Mouse (Mus musculus) frontal cortex, postnatal 14 days (tissue): ENCODE measurements around the gene Eras.
A peak's percentile ranks its signal among the peaks of the same experiment; 100 is the strongest.
"Not testable (repeated sequence)": the region's sequence is repeated elsewhere in the genome, so short reads cannot be mapped to it uniquely, and the experiment has no call there.

Experiments used
- DNase-seq, 2 experiments: peaks; one replicate each; pipeline ENCODE4 v3.0.0; 2022; ENCODE audit warnings: low spot score in 2 of 2

The Eras gene

DNA sequence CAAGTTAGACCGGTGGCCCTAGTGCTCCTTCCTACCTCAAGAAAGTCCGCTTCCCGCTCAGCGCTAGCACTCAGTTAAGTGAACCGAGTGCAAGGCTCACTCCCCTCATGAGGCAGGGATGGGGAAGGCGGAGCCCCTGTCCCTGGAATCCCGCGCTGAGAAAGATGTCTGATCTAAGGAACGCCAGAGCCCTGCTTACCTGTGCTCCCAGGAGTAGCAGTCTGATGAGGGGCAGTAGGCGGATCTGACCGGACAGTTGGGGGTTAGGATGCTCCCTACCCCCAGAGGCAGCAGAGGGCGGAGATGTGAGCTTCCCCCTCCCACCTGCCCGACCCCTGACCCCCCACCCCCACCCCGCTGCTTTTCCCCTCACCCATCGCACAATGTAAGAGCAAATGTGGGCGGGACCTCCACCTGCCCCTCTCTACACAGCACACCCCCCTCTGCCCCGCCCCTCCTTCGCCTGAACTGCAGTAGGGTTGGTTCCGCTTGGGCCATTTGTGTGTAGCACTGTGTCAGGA, at the start of gene Eras:
Gene Eras, minus strand, starts transcription at position 338 of the 521 bp plus-strand sequence.
- no peak for DNase-seq

- DNase-seq, result no peak
These were observed 49.5 kb upstream of the Eras start, which contains the start of gene Gata1 for GRCm38 (mm10) chrX:7977892-7978291. Gata1 (minus strand) TSS chrX:7978071.

- no peak for DNase-seq
These were observed 42.9 kb upstream of the Eras start for GRCm38 (mm10) chrX:7971292-7971691.

DNA sequence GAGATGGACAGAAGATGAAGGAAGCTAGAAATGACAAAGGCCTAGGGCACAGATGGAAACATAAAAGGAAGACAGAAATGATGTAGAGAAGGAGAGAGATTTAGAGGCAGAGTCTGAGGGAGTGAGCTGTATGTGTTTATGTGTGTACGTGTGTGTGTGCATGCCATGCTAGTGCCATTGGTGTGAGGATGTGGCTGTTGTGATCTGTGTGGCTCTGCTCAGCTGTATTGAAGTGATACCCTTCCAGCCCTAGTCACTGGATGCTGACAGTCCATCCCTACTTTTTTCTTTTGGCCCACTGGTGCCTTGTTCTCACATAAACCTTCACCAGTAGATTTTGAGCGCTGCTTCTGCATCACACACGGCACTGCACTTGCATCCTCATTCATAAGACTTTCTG, 40.5 kb upstream of the Eras start:
- DNase-seq, result no peak

- DNase-seq, result no peak
These were observed 39.8 kb upstream of the Eras start for GRCm38 (mm10) chrX:7968226-7968625.

GRCm38 (mm10) chrX:7967596-7968201, 39.3 kb upstream of the Eras start:
- DNase-seq, result no peak

DNA sequence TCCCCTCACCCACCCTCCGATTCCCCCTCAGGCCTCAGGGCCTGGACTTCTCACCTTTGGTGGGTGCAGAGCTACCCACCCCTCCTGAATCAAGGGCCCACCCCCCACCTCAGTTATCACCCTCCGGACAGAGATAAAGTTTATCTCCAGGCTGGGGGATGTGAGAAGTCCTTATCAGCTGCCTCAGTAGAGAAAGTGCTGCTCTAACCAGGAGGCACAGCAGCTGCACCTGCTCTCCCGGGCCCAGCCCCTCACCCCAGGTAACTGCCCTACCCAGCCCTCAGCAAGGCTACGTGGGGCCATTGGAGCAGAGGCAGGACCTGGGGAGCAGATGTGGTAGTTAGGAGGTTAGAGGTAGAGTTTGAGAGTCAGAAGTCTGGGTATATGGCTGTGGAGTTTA, 37.8 kb upstream of the Eras start:
- DNase-seq, result no peak

DNA sequence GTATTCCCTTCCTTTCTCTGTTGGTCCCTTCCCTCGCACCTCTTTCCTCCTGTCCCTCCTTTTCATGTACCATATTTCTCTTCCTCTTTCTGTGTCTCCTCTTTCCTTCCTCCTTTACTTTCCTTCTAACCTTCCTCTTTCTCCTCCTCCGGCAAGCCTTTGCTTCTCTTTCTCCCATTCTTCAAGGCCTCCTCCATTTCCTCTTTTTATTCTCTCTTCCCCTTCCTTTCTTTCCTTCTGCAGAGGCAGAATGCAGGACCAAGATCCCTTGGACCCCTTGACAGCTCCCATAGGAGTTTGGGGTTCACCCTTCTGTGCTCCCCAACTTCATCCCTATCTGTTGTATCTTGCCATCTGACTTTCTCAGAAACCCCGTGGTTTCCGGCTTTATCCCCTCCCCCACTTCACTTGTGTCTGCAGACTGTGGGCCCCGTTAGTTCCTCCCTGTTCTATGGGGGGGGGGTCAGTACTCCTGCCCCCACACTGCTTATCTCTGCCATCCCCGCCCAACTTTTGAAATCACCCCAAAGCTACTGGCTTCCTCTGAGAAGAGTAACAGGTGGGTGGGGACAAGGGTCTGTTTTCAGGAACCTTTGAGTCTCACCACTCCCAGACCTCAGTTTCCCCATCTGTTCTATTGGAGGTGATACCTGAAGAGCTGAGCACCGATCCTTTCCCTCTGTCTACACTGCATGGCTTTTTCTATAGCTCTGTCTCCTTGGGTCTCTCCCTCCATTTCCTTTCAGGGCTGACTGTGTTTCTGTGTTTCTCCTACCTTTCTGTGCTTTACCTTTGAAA, 35.6 kb upstream of the Eras start:
- DNase-seq, result no peak

GRCm38 (mm10) chrX:7958868-7959267, 30.5 kb upstream of the Eras start:
- DNase-seq, result no peak

DNA sequence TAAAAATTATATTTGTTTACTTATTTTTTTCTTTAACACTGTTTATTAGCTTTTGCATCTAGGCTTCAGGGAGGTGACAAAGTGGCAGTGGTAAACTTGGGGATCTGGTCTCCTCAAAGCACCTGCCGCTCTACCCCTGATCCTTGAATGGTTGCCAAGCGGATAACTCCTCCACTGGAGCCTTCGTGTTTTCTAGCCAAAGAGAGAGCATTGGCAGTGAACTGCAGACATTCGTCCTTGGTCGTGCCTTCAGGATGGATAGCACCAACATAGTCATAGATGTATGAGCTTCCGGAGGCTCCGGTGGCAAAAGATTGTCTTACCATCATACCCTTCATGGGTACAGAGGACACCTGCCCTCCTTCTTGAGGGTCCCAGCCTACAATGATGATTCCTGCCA, 21.7 kb upstream of the Eras start:
- DNase-seq, result no peak

- DNase-seq, result peak; percentile 88 to 96
These were observed 19.6 kb upstream of the Eras start for GRCm38 (mm10) chrX:7947900-7948492.

- DNase-seq, result no peak
These were observed 18.9 kb upstream of the Eras start, which contains the start of gene Hdac6 for GRCm38 (mm10) chrX:7947108-7947899. Hdac6 (minus strand) TSS chrX:7947889.

- DNase-seq, result no peak
These were observed 17.2 kb upstream of the Eras start for GRCm38 (mm10) chrX:7945618-7946017.

DNA sequence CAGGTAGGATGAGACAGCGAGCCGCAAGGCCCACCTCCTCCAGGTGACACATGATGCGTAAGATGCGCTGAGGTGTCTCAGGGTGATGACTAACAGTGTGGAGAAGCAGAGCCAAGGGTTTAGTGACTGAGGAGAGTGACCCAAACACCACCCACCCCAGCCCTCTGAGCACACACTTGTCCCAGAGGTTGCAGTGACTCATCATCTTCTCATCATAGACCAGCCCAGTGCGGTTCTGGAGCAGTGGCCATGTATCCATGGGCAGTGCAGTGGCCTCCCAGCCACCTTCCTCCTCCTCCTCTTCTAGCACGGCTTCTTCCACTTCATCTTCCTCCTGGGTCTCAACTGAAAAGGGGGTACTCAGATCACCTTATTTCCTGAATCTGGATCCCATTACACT, 9.3 kb upstream of the Eras start:
- no peak for DNase-seq

DNA sequence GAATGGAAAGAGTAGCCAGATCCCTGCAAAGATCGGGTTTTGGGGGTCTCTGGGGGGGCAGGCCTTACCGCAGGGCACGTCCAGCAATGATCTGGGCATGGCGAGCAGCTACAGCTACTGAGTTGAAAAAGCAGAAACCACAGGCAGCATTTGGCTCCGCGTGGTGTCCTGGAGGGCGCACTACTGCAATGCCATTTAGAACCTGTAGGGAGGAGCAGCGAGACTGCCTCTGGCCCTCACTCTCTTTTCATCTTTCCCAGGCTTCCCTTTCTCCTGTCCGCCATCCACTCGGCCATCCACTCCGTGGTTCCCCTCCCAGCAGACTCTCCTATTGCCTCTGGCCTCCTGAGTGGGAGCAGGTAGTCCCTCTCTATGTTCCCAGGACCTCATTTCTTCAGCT, 8.5 kb upstream of the Eras start:
- no peak for DNase-seq

DNA sequence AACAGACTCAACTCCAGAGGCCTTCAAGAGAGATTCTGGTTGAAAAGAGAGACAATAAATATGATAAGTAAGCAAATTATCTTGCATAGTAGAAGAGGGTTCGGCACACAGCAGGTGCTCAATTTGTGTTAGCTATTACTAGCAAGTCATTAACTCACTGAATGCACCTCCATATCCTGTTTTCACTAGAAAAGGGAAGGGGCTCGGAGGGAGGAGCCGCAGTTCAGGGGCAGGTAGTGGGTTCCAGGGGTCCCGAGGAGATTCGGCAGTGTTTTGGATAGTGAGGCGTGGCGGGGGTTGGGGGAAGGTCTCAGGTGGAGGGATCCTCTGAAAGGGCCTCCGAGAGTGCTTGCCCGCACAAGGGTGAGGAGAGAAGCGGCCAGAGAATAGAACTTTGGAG, 1.3 kb downstream of the Eras start:
- DNase-seq, result no peak

DNA sequence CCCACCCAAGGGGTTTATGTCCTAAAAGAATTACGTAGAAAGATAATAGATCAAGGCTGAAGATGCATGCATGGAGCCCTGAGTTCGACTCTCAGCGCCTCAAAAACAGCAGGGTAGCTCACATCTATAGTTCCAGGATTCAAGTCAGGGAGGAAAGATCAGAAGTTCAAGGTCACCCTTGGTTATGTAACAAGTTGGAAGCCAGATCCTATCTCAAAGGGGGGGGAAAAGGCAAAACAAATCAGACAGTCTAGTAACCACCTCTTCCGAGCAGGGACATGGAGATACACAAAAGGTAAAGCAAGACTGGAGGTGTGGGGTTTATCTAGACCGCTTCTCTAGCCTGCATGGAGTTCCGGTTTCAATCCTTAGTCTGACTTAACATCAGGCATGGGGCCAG, 2.1 kb downstream of the Eras start:
- DNase-seq, result no peak

GRCm38 (mm10) chrX:7922032-7922431, 6.4 kb downstream of the Eras start:
- DNase-seq, result no peak

DNA sequence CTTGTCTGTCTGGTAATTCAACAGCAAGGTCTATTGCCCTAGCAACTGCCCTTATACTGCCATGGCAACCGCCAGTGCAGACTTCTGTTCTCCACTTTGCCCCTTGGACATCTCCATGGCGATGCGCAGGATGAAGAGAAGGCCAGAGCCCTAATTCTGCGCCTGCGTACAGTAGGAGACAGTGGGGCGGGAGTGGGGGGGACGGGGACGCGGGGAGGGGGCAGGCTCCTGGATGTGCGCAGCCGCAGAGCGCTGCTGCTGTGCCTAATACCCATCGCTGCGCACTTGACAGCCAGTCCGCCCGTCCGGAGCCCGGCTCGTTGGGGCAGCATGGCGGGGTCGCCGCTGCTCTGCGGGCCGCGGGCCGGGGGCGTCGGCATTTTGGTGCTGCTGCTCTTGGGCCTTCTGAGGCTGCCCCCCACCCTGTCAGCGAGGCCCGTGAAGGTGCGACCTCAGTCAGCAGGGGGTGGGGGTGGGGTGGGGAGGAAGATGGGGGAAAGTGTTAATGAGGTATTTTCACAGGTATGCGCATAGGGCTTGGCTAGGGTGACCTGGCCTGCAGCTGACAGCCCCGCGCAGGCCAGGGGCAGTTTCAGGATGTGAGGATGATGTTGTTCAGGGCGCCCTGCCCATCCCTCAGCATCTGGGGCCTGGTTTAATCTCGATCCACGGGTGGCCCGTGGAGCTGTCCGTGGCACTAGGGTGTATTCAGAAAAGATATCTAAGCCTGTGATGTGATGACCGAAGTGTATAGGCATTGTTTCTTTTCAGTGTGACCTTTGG, 8.6 kb downstream of the Eras start, which contains the start of gene Pcsk1n:
Gene Pcsk1n, plus strand, starts transcription at position 222 of the 783 bp plus-strand sequence.
- peak in 1 of 2 experiments; percentile 38 for DNase-seq

- DNase-seq, result not testable (repeated sequence)
These were observed 10.4 kb downstream of the Eras start for GRCm38 (mm10) chrX:7917960-7918359.

- not testable (repeated sequence) for DNase-seq
These were observed 12.7 kb downstream of the Eras start for GRCm38 (mm10) chrX:7915669-7916068.
